Mouse (Mus musculus): ENCODE measurements around the gene Evc2.

DNA sequence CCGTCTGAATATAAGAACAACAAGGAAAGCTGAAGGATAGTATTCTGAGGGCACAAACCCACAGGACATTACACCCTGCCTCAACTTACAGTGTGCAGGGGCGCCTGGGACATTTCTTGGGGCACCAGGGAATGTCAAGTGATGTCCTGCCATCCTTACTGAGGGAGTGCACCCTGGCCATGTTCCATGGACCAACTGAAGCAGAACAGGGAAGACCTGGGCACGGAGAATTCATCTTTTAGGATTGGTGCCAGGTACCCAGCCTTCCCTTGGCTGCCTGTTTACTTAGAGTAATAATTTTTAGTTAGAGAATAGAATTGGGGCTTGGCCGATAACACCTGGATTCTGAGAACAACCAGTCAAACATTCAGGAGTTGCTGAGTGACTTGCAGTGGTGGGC lies 6.2 kb upstream of the Evc2 start:
- TF ChIP-seq CTCF (IDR thresholded peaks at IDR 0.05) (no peak), EP300 (IDR thresholded peaks at IDR 0.05) (no peak)
